Mouse (Mus musculus) stomach, adult 2 months (tissue): Measurements from ENCODE around the gene Olfr1445. TPM values are rescaled to one million over a fixed set of nuclear protein-coding genes. Genes with fewer than 3 reads are reported as not detected.

Source experiments
- polyA plus RNA-seq: library from polyadenylated mRNA; depleted of rRNA; stranded (reverse); fragments of >200 nt; gene quantifications from 2 replicates; pipeline ENCODE4 v1.2.3, GENCODE M21; 2012; rRNA removed

Olfr1445 gene
- not detected in 2 replicates for polyA plus RNA-seq

GRCm38 (mm10) chr19:12883555-12883954 lies at the start of gene Olfr1445:
TSS of gene Olfr1445 (plus strand) at chr19:12883855.

GRCm38 (mm10) chr19:12846382-12846781 lies 37.3 kb upstream of the Olfr1445 start, which contains the start of gene Gm5244:
TSS of gene Gm5244 (plus strand) at chr19:12846682.

GRCm38 (mm10) chr19:12856983-12857382 lies 26.7 kb upstream of the Olfr1445 start, which contains the start of gene Olfr1444:
TSS of gene Olfr1444 (plus strand) at chr19:12857283.

GRCm38 (mm10) chr19:12893424-12893823 lies 9.8 kb downstream of the Olfr1445 start, which contains the start of gene Olfr1446:
TSS of gene Olfr1446 (minus strand) at chr19:12893524.

GRCm38 (mm10) chr19:12903643-12904042 lies 20.0 kb downstream of the Olfr1445 start, which contains the start of gene Olfr1447:
TSS of gene Olfr1447 (minus strand) at chr19:12903743.

GRCm38 (mm10) chr19:12924319-12924718 lies 40.7 kb downstream of the Olfr1445 start, which contains the start of gene Olfr1448:
TSS of gene Olfr1448 (minus strand) at chr19:12924419.

GRCm38 (mm10) chr19:12930540-12930939 lies 46.9 kb downstream of the Olfr1445 start, which contains the start of gene Olfr1449:
TSS of gene Olfr1449 (plus strand) at chr19:12930840.

Other genes starting within 250 kb of the Olfr1445 start
- gene Olfr1442, start 213.4 kb upstream of the Olfr1445 start, polyA plus RNA-seq, result not detected in 2 replicates
- not detected in 2 replicates for gene Olfr1443, start 205.7 kb upstream of the Olfr1445 start, polyA plus RNA-seq
- gene Keg1, start 188.1 kb upstream of the Olfr1445 start, polyA plus RNA-seq, result not detected in 2 replicates
- gene Cntf, start 118.2 kb upstream of the Olfr1445 start, polyA plus RNA-seq, result 0.27 TPM in 1 of 2 replicates, not detected in the other
- gene Zfp91, start 87.7 kb upstream of the Olfr1445 start, polyA plus RNA-seq, result 2.9 and 3.4 TPM in 2 replicates
- 0.63 and 0.84 TPM in 2 replicates for gene Lpxn, start 87.7 kb upstream of the Olfr1445 start, polyA plus RNA-seq
- gene Gm5244, start 37.2 kb upstream of the Olfr1445 start, polyA plus RNA-seq, result not detected in 2 replicates
- gene Olfr1444, start 26.6 kb upstream of the Olfr1445 start, polyA plus RNA-seq, result not detected in 2 replicates
- not detected in 2 replicates for gene Olfr1446, start 9.7 kb downstream of the Olfr1445 start, polyA plus RNA-seq
- gene Olfr1447, start 19.9 kb downstream of the Olfr1445 start, polyA plus RNA-seq, result not detected in 2 replicates
- gene Olfr1448, start 40.6 kb downstream of the Olfr1445 start, polyA plus RNA-seq, result not detected in 2 replicates
- gene Olfr1449, start 47.0 kb downstream of the Olfr1445 start, polyA plus RNA-seq, result not detected in 2 replicates
- not detected in 2 replicates for gene Olfr1450, start 66.4 kb downstream of the Olfr1445 start, polyA plus RNA-seq
- gene Olfr1451, start 111.2 kb downstream of the Olfr1445 start, polyA plus RNA-seq, result not detected in 2 replicates
- not detected in 2 replicates for gene Olfr1453, start 144.5 kb downstream of the Olfr1445 start, polyA plus RNA-seq
- gene Olfr1454, start 176.8 kb downstream of the Olfr1445 start, polyA plus RNA-seq, result not detected in 2 replicates
- gene Olfr1457, start 214.0 kb downstream of the Olfr1445 start, polyA plus RNA-seq, result not detected in 2 replicates
- not detected in 2 replicates for gene Olfr1458, start 222.9 kb downstream of the Olfr1445 start, polyA plus RNA-seq